Mouse (Mus musculus): ENCODE measurements around the gene Dek.

DNA sequence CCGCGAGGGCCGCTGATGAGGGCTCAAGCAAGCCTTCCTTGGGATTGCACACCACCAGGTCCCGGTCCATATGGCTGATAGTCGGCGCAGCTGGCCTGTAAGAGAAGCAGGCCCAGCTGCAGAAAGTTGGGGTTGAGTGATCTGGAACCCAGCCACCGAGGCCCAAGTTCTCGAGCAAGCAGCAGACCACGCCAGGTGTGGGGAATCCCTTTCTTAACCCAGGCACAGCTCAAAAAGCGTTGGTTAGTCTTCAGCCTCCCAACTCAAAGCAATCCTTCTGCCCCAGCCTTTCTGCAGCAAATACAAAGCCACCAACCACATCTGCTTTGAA lies 61.4 kb downstream of the Dek start, which contains the start of gene Tpmt:
- TF ChIP-seq CTCF (IDR thresholded peaks at IDR 0.05 in 2 of 3, conservative IDR thresholded peaks at IDR 0.05 in 1 of 3; ENCODE audit: control insufficient read depth in 1 of 3, insufficient read depth in 1 of 3, low read depth in 2 of 3, low read length in 3 of 3, poor library complexity in 1 of 3, severe bottlenecking in 1 of 3) (no peak), MAZ (IDR thresholded peaks at IDR 0.05; ENCODE audit: low read depth, low read length) (no peak), TCF12 (IDR thresholded peaks at IDR 0.05; ENCODE audit: low read depth, low read length) (no peak), POLR2AphosphoS2 (IDR thresholded peaks at IDR 0.05; ENCODE audit: low read length) (no peak), GATA1 (IDR thresholded peaks at IDR 0.05; ENCODE audit: low read depth, low read length) (no peak), CHD2 (IDR thresholded peaks at IDR 0.05; ENCODE audit: low read length) (no peak), TAL1 (IDR thresholded peaks at IDR 0.05; ENCODE audit: low read length) (no peak), MAX (IDR thresholded peaks at IDR 0.05; ENCODE audit: low read length) (no peak), SMC3 (IDR thresholded peaks at IDR 0.05; ENCODE audit: low read depth, low read length) (no peak), POLR2A (IDR thresholded peaks at IDR 0.05; ENCODE audit: control insufficient read depth in 1 of 2, insufficient read depth in 1 of 2, low read depth in 1 of 2, low read length in 2 of 2, poor library complexity in 1 of 2) (no peak), CHD1 (IDR thresholded peaks at IDR 0.05; ENCODE audit: low read depth, low read length) (no peak), ZKSCAN1 (IDR thresholded peaks at IDR 0.05; ENCODE audit: low read depth, low read length) (no peak), JUND (IDR thresholded peaks at IDR 0.05; ENCODE audit: low read depth, low read length) (no peak), BHLHE40 (IDR thresholded peaks at IDR 0.05; ENCODE audit: borderline replicate concordance, low read depth, low read length) (no peak)

All from MEL (cell line).